Comparison of ENCODE assay signal across 21 mouse cellular contexts in genomic region chr9:44847446-44847845, GRCm38 (mm10). TPM values are rescaled to one million over a fixed set of nuclear protein-coding genes. Genes with fewer than 3 reads are reported as not detected.
DNase-seq lines count a peak whose midpoint lies in the region; ATAC-seq lines count a peak whose summit lies in the region.
"Had no signal": no experiment of that assay in that cellular context is flagged by ENCODE, and none has a peak within 500 bp of the region (broad histone marks: within the 10 kb centered on the region; RNA-seq: fewer than 3 reads in every experiment).

No protein-coding gene starts in this region.

- H3K4me2 ChIP-seq in heart, embryonic 12.5 days, result no peak overlapping the region
- no peak overlapping the region for H3K4me2 ChIP-seq in heart, embryonic 13.5 days
- H3K4me2 ChIP-seq: embryonic facial prominence, embryonic 13.5 days; forebrain, embryonic 13.5 days; hindbrain, embryonic 12.5 days had no signal

- H3K9ac ChIP-seq in heart, embryonic 12.5 days, result no peak overlapping the region
- no peak overlapping the region for H3K9ac ChIP-seq in heart, embryonic 13.5 days
- H3K9ac ChIP-seq: embryonic facial prominence, embryonic 13.5 days; forebrain, embryonic 13.5 days; forebrain, postnatal 0 days; hindbrain, embryonic 12.5 days had no signal

- intact Hi-C loops in heart, postnatal 36 days (cut with DNase I), result no loop called here

- H3K4me1 ChIP-seq in heart, embryonic 12.5 days (replicated peaks), result 0 out of 2 replicates have a peak, but pooled peaks cover 2% of the 10 kb centered on the region
- no peaks in the 10 kb centered on the region for H3K4me1 ChIP-seq in brown adipose tissue, adult 24 weeks (ENCODE audit: control insufficient read depth, insufficient read depth, insufficient read length, low read length)
- H3K4me1 ChIP-seq in heart, embryonic 13.5 days, result 0 out of 2 replicates have a peak, but pooled peaks cover 4% of the 10 kb centered on the region
- H3K4me1 ChIP-seq: embryonic facial prominence, embryonic 13.5 days; forebrain, embryonic 13.5 days; hindbrain, embryonic 12.5 days had no signal

- H3K4me3 ChIP-seq in heart, embryonic 12.5 days, result no peak overlapping the region
- H3K4me3 ChIP-seq in brown adipose tissue, adult 24 weeks (ENCODE audit: insufficient read depth, low read depth, low read length), result no peak overlapping the region
- H3K4me3 ChIP-seq in heart, embryonic 13.5 days, result no peak overlapping the region
- H3K4me3 ChIP-seq: embryonic facial prominence, embryonic 13.5 days; forebrain, embryonic 13.5 days; hindbrain, embryonic 12.5 days had no signal

- no peaks in the 10 kb centered on the region for H3K27me3 ChIP-seq in heart, embryonic 12.5 days (replicated peaks)
- no peaks in the 10 kb centered on the region for H3K27me3 ChIP-seq in heart, embryonic 13.5 days (replicated peaks)
- H3K27me3 ChIP-seq: embryonic facial prominence, embryonic 13.5 days; forebrain, embryonic 13.5 days; hindbrain, embryonic 12.5 days had no signal

- peak; percentile 26 to 43 for DNase-seq in heart, adult 9 months (ENCODE audit: low spot score in 2 of 2)
- peak; percentile 21 to 25 for DNase-seq in heart, postnatal 36 days
- no peak for DNase-seq in gastrocnemius, adult 8-10 months (ENCODE audit: low spot score in 2 of 2)
- DNase-seq in adrenal gland, postnatal 4 days (ENCODE audit: low spot score in 2 of 2), result no peak
- DNase-seq: adrenal gland, adult 8-10 months; adrenal gland, postnatal 36 days; cerebellum, adult 11-12 months; cerebellum, adult 9-11 months; cerebellum, postnatal 36 days; forebrain, postnatal 0 days; gastrocnemius, postnatal 25 days had no signal

- H3K36me3 ChIP-seq in heart, embryonic 12.5 days, result peaks cover 72% of the 10 kb centered on the region
- peaks cover 85% of the 10 kb centered on the region for H3K36me3 ChIP-seq in heart, embryonic 13.5 days

- H3K27ac ChIP-seq in heart, embryonic 12.5 days (ENCODE audit: poor library complexity, severe bottlenecking), result no peak overlapping the region
- 0 out of 2 replicates have a peak overlapping the region, but pooled peaks have one; percentile 20 for H3K27ac ChIP-seq in brown adipose tissue, adult 24 weeks (replicated peaks; ENCODE audit: low read depth, low read length)
- 0 out of 2 replicates have a peak overlapping the region, but pooled peaks have one; percentile 25 for H3K27ac ChIP-seq in heart, embryonic 13.5 days (replicated peaks)
- H3K27ac ChIP-seq: embryonic facial prominence, embryonic 13.5 days; forebrain, embryonic 13.5 days; hindbrain, embryonic 12.5 days had no signal

- ATAC-seq in heart, embryonic 12.5 days (ENCODE audit: insufficient number of reproducible peaks, low FRiP score), result no peak
- ATAC-seq in heart, embryonic 13.5 days (ENCODE audit: extremely low read depth, insufficient number of reproducible peaks, low FRiP score, low TSS enrichment), result no peak
- ATAC-seq: forebrain, embryonic 13.5 days; forebrain, postnatal 0 days; hindbrain, embryonic 16.5 days; inflammation-experienced regulatory T-cells, adult 6 months; intestine, postnatal 0 days had no signal

- 81% methylated on average over 6 of the region's 6 CpGs for WGBS in heart, embryonic 12.5 days
- WGBS in heart, embryonic 13.5 days, result 81% methylated on average over 6 of the region's 6 CpGs

- no peaks in the 10 kb centered on the region for H3K9me3 ChIP-seq in heart, embryonic 12.5 days (replicated peaks)
- no peaks in the 10 kb centered on the region for H3K9me3 ChIP-seq in heart, embryonic 13.5 days
- H3K9me3 ChIP-seq: embryonic facial prominence, embryonic 13.5 days; forebrain, embryonic 13.5 days; hindbrain, embryonic 12.5 days had no signal

RNA-seq across cellular contexts. Expression of gene Kmt2a, which starts 33.6 kb away (rescaled TPM):
- polyA plus RNA-seq in heart, embryonic 12.5 days (2016; fragmentation: Nextera tagmentation; extraction: Ambion mirVana), result 11.9 and 12.0 TPM in 2 replicates
- polyA plus RNA-seq in brown adipose tissue, adult 24 weeks (2012; ENCODE audit: insufficient read depth, insufficient read length, missing spikeins), result 7.0 and 7.3 TPM in 2 replicates
- 6.1 and 6.5 TPM in 2 replicates for polyA plus RNA-seq in heart, embryonic 13.5 days (2015; fragmentation: Nextera tagmentation; extraction: Ambion mirVana)
- 10 to 100 TPM; 26.1 to 29.7 TPM for total RNA-seq in heart, postnatal 36 days (2021)
- 10 to 100 TPM; 14.0 to 22.4 (median 18.0) TPM for total RNA-seq in gastrocnemius, adult 8-10 months (2022)
- 10 to 100 TPM; 38.2 to 40.3 TPM for total RNA-seq in adrenal gland, postnatal 4 days (2021)

RNA-seq across cellular contexts. Expression of gene Ttc36, which starts 44.6 kb away (rescaled TPM):
- polyA plus RNA-seq in heart, embryonic 12.5 days (2016; fragmentation: Nextera tagmentation; extraction: Ambion mirVana), result not detected in 2 replicates
- polyA plus RNA-seq in brown adipose tissue, adult 24 weeks (2012; ENCODE audit: insufficient read depth, insufficient read length, missing spikeins), result 2.4 TPM in 1 of 2 replicates, not detected in the other
- polyA plus RNA-seq in heart, embryonic 13.5 days (2015; fragmentation: Nextera tagmentation; extraction: Ambion mirVana), result 0.29 and 2.2 TPM in 2 replicates
- under 1 TPM in 1 of 2 experiments, not detected in 1; 0.41 TPM for total RNA-seq in heart, postnatal 36 days (2021)
- total RNA-seq in gastrocnemius, adult 8-10 months (2022), result under 1 TPM in 2 of 4 experiments, not detected in 2; 0.92 to 0.96 TPM
- 10 to 100 TPM; 26.5 to 40.4 TPM for total RNA-seq in adrenal gland, postnatal 4 days (2021)
- total RNA-seq: granulocyte monocyte progenitor cell, adult 5-6 weeks had no signal
- polyA plus RNA-seq: embryonic facial prominence, embryonic 13.5 days; forebrain, embryonic 13.5 days; hindbrain, embryonic 12.5 days; hindbrain, embryonic 16.5 days; inflammation-experienced regulatory T-cells, adult 6 months had no signal

RNA-seq across cellular contexts. Expression of gene Tmem25, which starts 48.3 kb away (rescaled TPM):
- 2.2 and 2.4 TPM in 2 replicates for polyA plus RNA-seq in heart, embryonic 12.5 days (2016; fragmentation: Nextera tagmentation; extraction: Ambion mirVana)
- polyA plus RNA-seq in brown adipose tissue, adult 24 weeks (2012; ENCODE audit: insufficient read depth, insufficient read length, missing spikeins), result 1.1 and 1.5 TPM in 2 replicates
- 1.5 and 1.9 TPM in 2 replicates for polyA plus RNA-seq in heart, embryonic 13.5 days (2015; fragmentation: Nextera tagmentation; extraction: Ambion mirVana)
- total RNA-seq in heart, postnatal 36 days (2021), result 10 to 100 TPM in 1 of 2 experiments, 1 to 10 TPM in 1; 9.6 to 10.9 TPM
- total RNA-seq in gastrocnemius, adult 8-10 months (2022), result 1 to 10 TPM; 4.3 to 7.7 (median 5.8) TPM
- 1 to 10 TPM; 8.6 to 9.5 TPM for total RNA-seq in adrenal gland, postnatal 4 days (2021)
- total RNA-seq: granulocyte monocyte progenitor cell, adult 5-6 weeks had no signal

Comparison
In these comparisons a context has a peak if more than half of its experiments do, and no peak if none do; other contexts are left out.
1. DNase-seq: peak in heart, adult 9 months (2 of 2) and heart, postnatal 36 days (2 of 2); none in gastrocnemius, adult 8-10 months (0 of 2) and adrenal gland, postnatal 4 days (0 of 2).
2. RNA of gene Ttc36, which starts 44.6 kb away (total RNA-seq): 26.5 to 40.4 TPM in adrenal gland, postnatal 4 days; 0.92 to 0.96 TPM in gastrocnemius, adult 8-10 months and 0.41 TPM in heart, postnatal 36 days; every median in the first group is over 10 times any median in the second.